Mouse (Mus musculus) intestine, embryonic 14.5 days (tissue): ENCODE data around the gene Trim9. TPM values are rescaled to one million over a fixed set of nuclear protein-coding genes. Genes with fewer than 3 reads are reported as not detected.

Experiments used
- ATAC-seq: fragments of 200-750 bp; cut with Nextera tagmentation; replicated peaks from 2 replicates; pipeline ENCODE4 v1.8.0; 2017; ENCODE audit warnings: low read depth, moderate number of reproducible peaks, moderate TSS enrichment, moderate library complexity; ENCODE audit not compliant: low FRiP score, low TSS enrichment
- DNase-seq: peaks from one replicate; pipeline ENCODE4 v3.0.0-alpha.2; 2018; ENCODE audit warnings: low spot score
- H3K27ac ChIP-seq: fragments of 300-500 bp; sonication (generic); 2 replicates; pipeline ENCODE4 v1.5.1; 2014; ENCODE audit warnings: low read depth, mild to moderate bottlenecking, control low read depth
- H3K27me3 ChIP-seq: fragments of 300-500 bp; sonication (generic); replicated peaks from 2 replicates; pipeline ENCODE4 v1.6.1; 2014; ENCODE audit warnings: low read length, control low read depth; ENCODE audit not compliant: control insufficient read depth, insufficient read depth
- H3K36me3 ChIP-seq: fragments of 300-500 bp; sonication (generic); 2 replicates; pipeline ENCODE4 v1.6.1; 2014; ENCODE audit warnings: low read length, control low read depth; ENCODE audit not compliant: control insufficient read depth, insufficient read depth
- H3K4me1 ChIP-seq: fragments of 300-500 bp; sonication (generic); replicated peaks from 2 replicates; pipeline ENCODE4 v1.6.1; 2014; ENCODE audit warnings: low read length, control low read depth, mixed read lengths; ENCODE audit not compliant: control insufficient read depth, insufficient read depth
- H3K4me2 ChIP-seq: fragments of 300-500 bp; sonication (generic); 2 replicates; pipeline ENCODE4 v1.6.1; 2014; ENCODE audit warnings: low read length
- H3K4me3 ChIP-seq: fragments of 300-500 bp; sonication (generic); 2 replicates; pipeline ENCODE4 v1.5.1; 2014; ENCODE audit warnings: low read depth, low read length, control low read depth, mixed read lengths
- H3K9ac ChIP-seq: fragments of 300-500 bp; sonication (generic); 2 replicates; pipeline ENCODE4 v1.6.1; 2014; ENCODE audit warnings: mild to moderate bottlenecking, low read length
- H3K9me3 ChIP-seq: fragments of 300-500 bp; sonication (generic); 2 replicates; pipeline ENCODE4 v1.6.1; 2016; ENCODE audit warnings: low read length, control low read depth; ENCODE audit not compliant: control insufficient read depth
- WGBS: fragments of 180-500 bp; shearing (Covaris S2); extraction: QIAGEN DNeasy Blood & Tissue Kit; methylation state at CpG from one replicate; pipeline ENCODE4 v1.1.7; 2014; 5-methylcytosine and 5-hydroxymethylcytosine counted together
- polyA plus RNA-seq: library from polyadenylated mRNA; unstranded; fragments of >200 nt; fragmentation: Nextera tagmentation; extraction: Ambion mirVana; gene quantifications from 2 replicates; pipeline ENCODE4 v1.2.1, GENCODE M21; 2014

Gene Trim9
- polyA plus RNA-seq, 1 experiment from 2014 or later = 1.5 TPM

GRCm38 (mm10) chr12:70201926-70202529, 145.4 kb downstream of the Trim9 start:
- WGBS = 74% methylated on average over 5 of the region's 5 CpGs
- DNase-seq = no peak
- H3K4me2 ChIP-seq = no peak overlapping the region
- H3K4me1 ChIP-seq = no peaks in the 10 kb centered on the region
- ATAC-seq = no peak
- no peak overlapping the region for H3K27ac ChIP-seq
- H3K9me3 ChIP-seq = no peaks in the 10 kb centered on the region
- H3K4me3 ChIP-seq = no peak overlapping the region
- no peaks in the 10 kb centered on the region for H3K27me3 ChIP-seq
- H3K36me3 ChIP-seq = peaks cover 5% of the 10 kb centered on the region; the same call in 1 of the 2 replicates
- no peak overlapping the region for H3K9ac ChIP-seq

GRCm38 (mm10) chr12:70196341-70196740, 151.1 kb downstream of the Trim9 start:
- Histone ChIP-seq H3K36me3 (peaks cover 5% of the 10 kb centered on the region; the same call in 1 of the 2 replicates), H3K27ac (no peak overlapping the region), H3K9ac (no peak overlapping the region), H3K9me3 (no peaks in the 10 kb centered on the region), H3K4me2 (no peak overlapping the region), H3K4me1 (peaks cover 5% of the 10 kb centered on the region; the same call in 1 of the 2 replicates), H3K27me3 (no peaks in the 10 kb centered on the region), H3K4me3 (no peak overlapping the region)
- no peak for ATAC-seq
- DNase-seq = no peak
- WGBS = 91% methylated on average over 5 of the region's 5 CpGs

DNA sequence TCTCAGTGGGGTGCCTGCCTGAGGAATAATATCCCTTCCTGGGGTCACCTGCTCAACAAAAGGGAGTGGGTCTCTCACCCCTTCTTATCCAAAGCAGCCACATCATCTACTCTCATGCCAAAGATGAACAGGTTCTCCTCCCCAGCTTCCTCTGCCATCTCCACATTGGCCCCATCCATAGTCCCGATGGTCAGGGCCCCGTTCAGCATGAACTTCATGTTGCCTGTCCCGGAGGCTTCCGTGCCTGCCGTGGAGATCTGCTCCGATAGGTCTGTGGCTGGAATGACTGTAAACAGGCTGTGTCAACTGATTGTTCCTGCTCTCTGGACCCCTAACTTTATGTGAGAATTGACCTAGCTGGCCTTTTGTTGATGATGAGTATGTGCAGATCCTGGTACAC, 152.0 kb downstream of the Trim9 start:
- Histone ChIP-seq H3K36me3 (peaks cover 5% of the 10 kb centered on the region; the same call in 1 of the 2 replicates), H3K9me3 (no peaks in the 10 kb centered on the region), H3K9ac (no peak overlapping the region), H3K4me2 (no peak overlapping the region), H3K4me3 (no peak overlapping the region), H3K27ac (no peak overlapping the region), H3K4me1 (peaks cover 5% of the 10 kb centered on the region; the same call in 1 of the 2 replicates), H3K27me3 (no peaks in the 10 kb centered on the region)
- ATAC-seq = no peak
- WGBS = 92% methylated on average over 6 of the region's 6 CpGs
- DNase-seq = no peak

Other genes starting within 250 kb of the Trim9 start
- gene Nin, start 233.9 kb downstream of the Trim9 start, polyA plus RNA-seq = 18.5 and 21.2 TPM in 2 replicates
- 0.49 and 0.71 TPM in 2 replicates for gene Abhd12b, start 193.5 kb downstream of the Trim9 start, polyA plus RNA-seq
- 25.0 and 27.9 TPM in 2 replicates for gene Pygl, start 116.1 kb downstream of the Trim9 start, polyA plus RNA-seq
- 68.6 and 78.0 TPM in 2 replicates for gene Tmx1, start 105.5 kb upstream of the Trim9 start, polyA plus RNA-seq